Mouse (Mus musculus) hindbrain, embryonic 10.5 days (tissue): ENCODE results near the gene Dclk1. TPM values are rescaled to one million over a fixed set of nuclear protein-coding genes. Genes with fewer than 3 reads are reported as not detected.

Source experiments
- DNase-seq: peaks from one replicate; pipeline ENCODE4 v3.0.0-alpha.2; 2017; ENCODE audit warnings: low spot score
- H3K27ac ChIP-seq: fragments of 300-500 bp; sonication (generic); 2 replicates; pipeline ENCODE4 v1.5.1; 2016; ENCODE audit warnings: mild to moderate bottlenecking, moderate library complexity
- H3K27me3 ChIP-seq: fragments of 300-500 bp; sonication (generic); 2 replicates; pipeline ENCODE4 v1.6.1; 2016; ENCODE audit warnings: mild to moderate bottlenecking; ENCODE audit not compliant: poor library complexity, insufficient read depth, severe bottlenecking
- H3K36me3 ChIP-seq: fragments of 300-500 bp; sonication (generic); 2 replicates; pipeline ENCODE4 v1.6.1; 2016; ENCODE audit warnings: mild to moderate bottlenecking, moderate library complexity
- H3K4me1 ChIP-seq: fragments of 300-500 bp; sonication (generic); replicated peaks from 2 replicates; pipeline ENCODE4 v1.6.1; 2016; ENCODE audit warnings: mild to moderate bottlenecking
- H3K4me3 ChIP-seq: fragments of 300-500 bp; sonication (generic); 2 replicates; pipeline ENCODE4 v1.5.1; 2016; ENCODE audit warnings: mild to moderate bottlenecking, moderate library complexity
- H3K9me3 ChIP-seq: fragments of 300-500 bp; sonication (generic); 2 replicates; pipeline ENCODE4 v1.6.1; 2016; ENCODE audit warnings: mild to moderate bottlenecking, moderate library complexity
- WGBS: fragments of 180-500 bp; shearing (Covaris S2); methylation state at CpG from one replicate; pipeline ENCODE4 v1.1.7; 2016; 5-methylcytosine and 5-hydroxymethylcytosine counted together
- polyA plus RNA-seq: library from polyadenylated mRNA; unstranded; fragments of >200 nt; fragmentation: Nextera tagmentation; extraction: Ambion mirVana; gene quantifications from 2 replicates; pipeline ENCODE4 v1.2.1, GENCODE M21; 2016

The Dclk1 gene
- polyA plus RNA-seq, 1 experiment from 2014 or later: 81.6 TPM

DNA sequence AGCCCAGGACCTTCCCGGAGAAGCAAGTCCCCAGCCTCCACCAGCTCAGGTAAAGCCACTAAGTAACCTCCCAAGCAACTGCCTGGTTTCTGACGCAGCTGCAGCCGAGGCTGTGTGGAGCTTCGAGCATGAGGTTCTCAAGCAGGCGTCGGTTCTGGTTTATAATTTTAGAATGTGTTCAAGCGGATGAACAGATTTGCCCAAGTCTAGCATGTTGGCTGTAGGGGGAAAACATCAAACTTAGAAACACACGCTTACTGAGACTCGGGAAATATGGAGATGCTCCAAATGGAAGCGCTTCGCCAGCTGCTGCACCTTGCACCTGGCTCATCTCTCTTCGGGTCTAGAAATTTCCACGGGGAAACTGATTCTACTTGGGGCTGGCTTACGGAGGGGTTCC is 208.9 kb downstream of the Dclk1 start:
- WGBS: 94% methylated on average over 14 of the region's 14 CpGs
- no peaks in the 10 kb centered on the region for H3K27me3 ChIP-seq
- no peaks in the 10 kb centered on the region for H3K36me3 ChIP-seq
- H3K27ac ChIP-seq: no peak overlapping the region
- H3K4me3 ChIP-seq: no peak overlapping the region
- no peaks in the 10 kb centered on the region for H3K4me1 ChIP-seq
- DNase-seq: no peak
- no peaks in the 10 kb centered on the region for H3K9me3 ChIP-seq

DNA sequence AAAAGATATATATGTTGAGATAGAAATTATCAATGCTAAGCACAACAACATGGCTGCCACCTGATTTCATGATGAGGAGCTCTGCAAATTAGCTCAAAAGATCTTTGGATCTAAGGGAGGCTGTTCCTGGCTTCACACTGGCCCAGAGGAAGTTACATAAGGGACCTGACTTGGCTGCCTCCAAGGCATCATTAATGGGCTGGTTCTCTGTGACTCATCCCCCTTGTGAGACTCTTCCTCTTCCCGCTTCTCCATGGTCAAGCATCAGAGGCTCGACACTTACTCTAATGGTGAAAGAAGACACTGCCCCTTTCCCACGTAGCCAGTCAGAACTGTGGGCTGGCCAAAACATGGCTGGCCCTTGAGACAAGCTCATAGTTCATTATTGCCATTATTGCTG is 209.7 kb downstream of the Dclk1 start:
- WGBS: 76% methylated on average over 3 of the region's 3 CpGs
- H3K4me3 ChIP-seq: no peak overlapping the region
- no peaks in the 10 kb centered on the region for H3K4me1 ChIP-seq
- no peaks in the 10 kb centered on the region for H3K36me3 ChIP-seq
- no peaks in the 10 kb centered on the region for H3K27me3 ChIP-seq
- H3K27ac ChIP-seq: no peak overlapping the region
- no peak for DNase-seq
- H3K9me3 ChIP-seq: no peaks in the 10 kb centered on the region

- H3K4me3 ChIP-seq: no peak overlapping the region
- H3K36me3 ChIP-seq: no peaks in the 10 kb centered on the region
- WGBS: 85% methylated on average over 2 of the region's 2 CpGs
- no peak overlapping the region for H3K27ac ChIP-seq
- no peak for DNase-seq
- H3K4me1 ChIP-seq: no peaks in the 10 kb centered on the region
- H3K9me3 ChIP-seq: no peaks in the 10 kb centered on the region
- H3K27me3 ChIP-seq: no peaks in the 10 kb centered on the region
These were observed 210.3 kb downstream of the Dclk1 start for GRCm38 (mm10) chr3:55452464-55452863.

- no peaks in the 10 kb centered on the region for H3K9me3 ChIP-seq
- no peak for DNase-seq
- H3K27me3 ChIP-seq: no peaks in the 10 kb centered on the region
- no peak overlapping the region for H3K27ac ChIP-seq
- 0 out of 2 replicates have a peak, but pooled peaks cover 4% of the 10 kb centered on the region for H3K36me3 ChIP-seq
- peaks cover 16% of the 10 kb centered on the region for H3K4me1 ChIP-seq
- peak overlapping the region; percentile 45 for H3K4me3 ChIP-seq
- 55% methylated on average over 3 of the region's 3 CpGs for WGBS
These were observed 218.9 kb downstream of the Dclk1 start for GRCm38 (mm10) chr3:55461092-55461491.

GRCm38 (mm10) chr3:55461685-55462655 is 219.8 kb downstream of the Dclk1 start:
- DNase-seq: peak; percentile 70
- Histone ChIP-seq H3K4me3 (peak overlapping the region; percentile 45), H3K36me3 (0 out of 2 replicates have a peak, but pooled peaks cover 4% of the 10 kb centered on the region), H3K9me3 (no peaks in the 10 kb centered on the region), H3K27ac (peak overlapping the region; percentile 83), H3K4me1 (peaks cover 16% of the 10 kb centered on the region), H3K27me3 (no peaks in the 10 kb centered on the region)
- 1% methylated on average over 17 of the region's 17 CpGs for WGBS

DNA sequence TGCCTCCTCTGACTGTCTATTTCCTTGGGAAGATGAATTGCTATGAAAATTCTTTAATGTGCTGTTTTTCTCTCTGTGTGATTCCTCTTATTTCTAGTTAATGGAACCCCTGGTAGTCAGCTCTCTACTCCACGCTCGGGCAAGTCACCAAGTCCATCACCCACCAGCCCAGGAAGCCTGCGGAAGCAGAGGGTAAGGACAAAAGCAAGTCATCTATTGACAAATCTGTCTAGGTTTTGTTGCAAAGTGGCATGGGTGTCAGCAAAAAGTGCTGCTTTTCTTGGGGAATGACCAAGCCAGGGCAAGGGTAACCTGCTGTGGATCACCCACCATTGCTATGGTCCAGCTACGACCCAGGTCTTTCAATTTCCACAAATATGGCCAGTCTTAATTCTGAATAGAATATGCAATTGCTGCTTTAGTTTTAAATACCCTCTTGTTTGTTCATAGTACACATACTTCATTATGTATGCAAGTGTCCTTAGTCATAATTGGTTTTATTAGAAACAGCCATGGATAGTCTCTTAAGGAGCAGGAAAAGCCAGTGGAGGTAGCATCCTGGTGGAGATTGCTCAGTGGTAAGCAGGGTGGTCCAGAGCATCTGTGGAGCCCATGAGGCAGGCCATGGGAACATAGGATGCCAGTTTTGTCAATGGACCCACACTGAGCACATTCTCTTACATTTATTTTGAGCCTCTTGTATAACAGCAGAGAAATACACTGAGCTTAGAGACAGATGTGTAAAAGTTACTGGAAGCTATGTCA is 220.9 kb downstream of the Dclk1 start:
- 89% methylated on average over 4 of the region's 4 CpGs for WGBS
- no peak for DNase-seq
- Histone ChIP-seq H3K27me3 (no peaks in the 10 kb centered on the region), H3K27ac (no peak overlapping the region), H3K9me3 (no peaks in the 10 kb centered on the region), H3K36me3 (0 out of 2 replicates have a peak, but pooled peaks cover 4% of the 10 kb centered on the region), H3K4me3 (no peak overlapping the region), H3K4me1 (peaks cover 16% of the 10 kb centered on the region)

- H3K4me3 ChIP-seq: no peak overlapping the region
- no peaks in the 10 kb centered on the region for H3K9me3 ChIP-seq
- H3K36me3 ChIP-seq: 0 out of 2 replicates have a peak, but pooled peaks cover 4% of the 10 kb centered on the region
- DNase-seq: no peak
- H3K27ac ChIP-seq: no peak overlapping the region
- peaks cover 16% of the 10 kb centered on the region for H3K4me1 ChIP-seq
- H3K27me3 ChIP-seq: no peaks in the 10 kb centered on the region
- 72% methylated on average over 3 of the region's 3 CpGs for WGBS
These were observed 222.1 kb downstream of the Dclk1 start for GRCm38 (mm10) chr3:55464226-55464625.

- no peaks in the 10 kb centered on the region for H3K36me3 ChIP-seq
- H3K27ac ChIP-seq: no peak overlapping the region
- no peak overlapping the region for H3K4me3 ChIP-seq
- H3K9me3 ChIP-seq: no peaks in the 10 kb centered on the region
- peaks cover 16% of the 10 kb centered on the region for H3K4me1 ChIP-seq
- H3K27me3 ChIP-seq: no peaks in the 10 kb centered on the region
- DNase-seq: no peak
- 81% methylated on average over 8 of the region's 8 CpGs for WGBS
These were observed 223.6 kb downstream of the Dclk1 start for GRCm38 (mm10) chr3:55465785-55466184.

- H3K9me3 ChIP-seq: no peaks in the 10 kb centered on the region
- H3K36me3 ChIP-seq: no peaks in the 10 kb centered on the region
- H3K4me3 ChIP-seq: no peak overlapping the region
- no peak overlapping the region for H3K27ac ChIP-seq
- no peaks in the 10 kb centered on the region for H3K27me3 ChIP-seq
- DNase-seq: no peak
- WGBS: 66% methylated on average over 9 of the region's 9 CpGs
- H3K4me1 ChIP-seq: peaks cover 10% of the 10 kb centered on the region
These were observed 224.2 kb downstream of the Dclk1 start for GRCm38 (mm10) chr3:55466348-55466747.

- no peak for DNase-seq
- Histone ChIP-seq H3K4me3 (no peak within 1 kb of the TSS), H3K36me3 (no peaks in the 10 kb centered on the region), H3K27me3 (no peaks in the 10 kb centered on the region), H3K27ac (no peak within 1 kb of the TSS), H3K4me1 (no peaks in the 10 kb centered on the region; the same call in 1 of the 2 replicates), H3K9me3 (no peaks in the 10 kb centered on the region)
- 91% methylated on average over 2 of the region's 2 CpGs for WGBS
These were observed 229.9 kb downstream of the Dclk1 start, which contains the start of gene Gm21954 for GRCm38 (mm10) chr3:55472110-55472509. Gene Gm21954, minus strand, starts transcription at chr3:55472210.

- 68% methylated on average over 6 of the region's 6 CpGs for WGBS
- Histone ChIP-seq H3K27me3 (no peaks in the 10 kb centered on the region), H3K36me3 (no peaks in the 10 kb centered on the region), H3K27ac (no peak overlapping the region), H3K4me1 (no peaks in the 10 kb centered on the region; the same call in 1 of the 2 replicates), H3K4me3 (no peak overlapping the region), H3K9me3 (no peaks in the 10 kb centered on the region)
- no peak for DNase-seq
These were observed 231.0 kb downstream of the Dclk1 start for GRCm38 (mm10) chr3:55473146-55473545.

DNA sequence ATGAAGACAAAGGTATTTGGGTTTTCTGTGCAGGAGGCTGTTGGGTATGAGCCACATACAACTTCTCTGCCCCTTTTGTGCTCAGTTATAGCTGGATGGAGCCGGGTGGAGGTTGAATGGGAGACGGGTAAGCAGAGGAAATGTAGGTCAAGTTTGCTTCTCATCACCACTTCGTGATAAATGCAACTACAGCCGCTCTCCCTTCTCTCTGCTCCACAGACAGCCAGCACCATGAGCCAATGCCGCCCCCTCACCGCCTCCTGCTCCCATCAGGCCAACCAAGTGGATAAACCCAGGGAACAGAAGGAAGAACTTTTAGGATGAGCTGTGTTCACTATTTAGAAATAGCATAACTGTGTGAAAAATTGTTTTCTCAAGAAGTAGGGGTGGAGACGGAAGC is 234.5 kb downstream of the Dclk1 start:
- H3K27me3 ChIP-seq: no peaks in the 10 kb centered on the region
- no peaks in the 10 kb centered on the region for H3K36me3 ChIP-seq
- no peak for DNase-seq
- H3K27ac ChIP-seq: no peak overlapping the region
- no peak overlapping the region for H3K4me3 ChIP-seq
- peaks cover 3% of the 10 kb centered on the region; the same call in 1 of the 2 replicates for H3K4me1 ChIP-seq
- WGBS: 89% methylated on average over 7 of the region's 7 CpGs
- no peaks in the 10 kb centered on the region for H3K9me3 ChIP-seq

DNA sequence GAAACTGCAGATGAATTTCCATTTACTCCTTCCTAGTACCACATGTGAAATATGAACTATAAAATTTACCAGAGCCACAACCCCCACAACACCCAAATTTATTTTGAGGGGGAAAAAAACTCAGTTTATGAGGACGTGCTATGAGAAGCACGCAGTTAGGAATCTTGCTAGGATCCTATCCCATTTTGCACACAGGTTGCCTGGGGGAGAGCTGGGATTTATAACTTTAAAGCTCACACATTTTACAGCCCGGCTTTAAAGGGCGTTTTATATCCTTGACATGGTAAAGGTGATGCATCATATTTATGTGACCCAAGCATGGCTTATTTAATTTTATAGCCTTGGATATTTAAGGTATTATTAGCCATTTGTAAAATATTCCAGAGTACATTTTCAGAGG is 237.1 kb downstream of the Dclk1 start:
- Histone ChIP-seq H3K27ac (no peak overlapping the region), H3K36me3 (no peaks in the 10 kb centered on the region), H3K4me1 (peaks cover 6% of the 10 kb centered on the region), H3K27me3 (no peaks in the 10 kb centered on the region), H3K9me3 (no peaks in the 10 kb centered on the region), H3K4me3 (no peak overlapping the region)
- WGBS: 91% methylated on average over 4 of the region's 4 CpGs
- no peak for DNase-seq
